Mouse (Mus musculus) lung, postnatal 10 days (tissue): ENCODE results near the gene Tufm.
A peak's percentile ranks its signal among the peaks of the same experiment; 100 is the strongest.
"Not testable (repeated sequence)": the region's sequence is repeated elsewhere in the genome, so short reads cannot be mapped to it uniquely, and the experiment has no call there.

Experiments
- DNase-seq: peaks from one replicate; pipeline ENCODE4 v3.0.0; 2021

The Tufm gene

GRCm38 (mm10) chr7:126465246-126466030 lies 21.7 kb upstream of the Tufm start:
- peak; percentile 55 for DNase-seq

- DNase-seq = no peak
These were observed 21.0 kb upstream of the Tufm start for GRCm38 (mm10) chr7:126466116-126466515.

GRCm38 (mm10) chr7:126466707-126467106 lies 20.5 kb upstream of the Tufm start:
- no peak for DNase-seq

- DNase-seq = peak; percentile 70
These were observed 19.9 kb upstream of the Tufm start for GRCm38 (mm10) chr7:126467271-126467670.

GRCm38 (mm10) chr7:126467834-126468627 lies 19.1 kb upstream of the Tufm start:
- DNase-seq = no peak

- DNase-seq = no peak
These were observed 17.1 kb upstream of the Tufm start for GRCm38 (mm10) chr7:126470077-126470476.

- DNase-seq = no peak
These were observed 15.8 kb upstream of the Tufm start for GRCm38 (mm10) chr7:126471361-126471760.

- DNase-seq = no peak
These were observed 15.3 kb upstream of the Tufm start for GRCm38 (mm10) chr7:126471853-126472252.

GRCm38 (mm10) chr7:126472306-126472705 lies 14.9 kb upstream of the Tufm start:
- no peak for DNase-seq

- DNase-seq = no peak
These were observed 14.4 kb upstream of the Tufm start for GRCm38 (mm10) chr7:126472713-126473112.

- DNase-seq = no peak
These were observed 13.6 kb upstream of the Tufm start for GRCm38 (mm10) chr7:126473470-126474086.

- DNase-seq = no peak
These were observed 12.6 kb upstream of the Tufm start for GRCm38 (mm10) chr7:126474486-126474955.

GRCm38 (mm10) chr7:126474993-126475581 lies 12.1 kb upstream of the Tufm start, which contains the start of gene Sh2b1:
Sh2b1 (minus strand) TSS chr7:126475424.
- DNase-seq = peak; percentile 94

- DNase-seq = no peak
These were observed 5.5 kb upstream of the Tufm start for GRCm38 (mm10) chr7:126481699-126482098.

GRCm38 (mm10) chr7:126482392-126482871 lies 4.7 kb upstream of the Tufm start:
- peak; percentile 95 for DNase-seq

GRCm38 (mm10) chr7:126487617-126488385 lies 640 bp downstream of the Tufm start:
- not testable (repeated sequence) for DNase-seq

- no peak for DNase-seq
These were observed 3.8 kb downstream of the Tufm start for GRCm38 (mm10) chr7:126491005-126491404.

GRCm38 (mm10) chr7:126491973-126492372 lies 4.8 kb downstream of the Tufm start:
- no peak for DNase-seq

GRCm38 (mm10) chr7:126494120-126494519 lies 7.0 kb downstream of the Tufm start:
- no peak for DNase-seq

GRCm38 (mm10) chr7:126496475-126496874 lies 9.3 kb downstream of the Tufm start:
- no peak for DNase-seq

GRCm38 (mm10) chr7:126497966-126498365 lies 10.8 kb downstream of the Tufm start:
- no peak for DNase-seq

GRCm38 (mm10) chr7:126499416-126499815 lies 12.3 kb downstream of the Tufm start:
- no peak for DNase-seq
